Mouse (Mus musculus) left cerebral cortex, adult 8-10 months (tissue): Measurements from ENCODE around the gene Mrtfb. TPM values are rescaled to one million over a fixed set of nuclear protein-coding genes. Genes with fewer than 3 reads are reported as not detected.

Experiments
- DNase-seq, 2 experiments: peaks; one replicate each; pipeline ENCODE4 v3.0.0; 2022; ENCODE audit warnings: low spot score in 2 of 2
- total RNA-seq, 4 experiments: library from RNA; stranded (reverse); gene quantifications; 2 replicates each; pipeline ENCODE4 v1.2.4; 2022

The Mrtfb gene
- total RNA-seq: 100 to 1,000 TPM; 168 to 192 (median 172) TPM

DNA sequence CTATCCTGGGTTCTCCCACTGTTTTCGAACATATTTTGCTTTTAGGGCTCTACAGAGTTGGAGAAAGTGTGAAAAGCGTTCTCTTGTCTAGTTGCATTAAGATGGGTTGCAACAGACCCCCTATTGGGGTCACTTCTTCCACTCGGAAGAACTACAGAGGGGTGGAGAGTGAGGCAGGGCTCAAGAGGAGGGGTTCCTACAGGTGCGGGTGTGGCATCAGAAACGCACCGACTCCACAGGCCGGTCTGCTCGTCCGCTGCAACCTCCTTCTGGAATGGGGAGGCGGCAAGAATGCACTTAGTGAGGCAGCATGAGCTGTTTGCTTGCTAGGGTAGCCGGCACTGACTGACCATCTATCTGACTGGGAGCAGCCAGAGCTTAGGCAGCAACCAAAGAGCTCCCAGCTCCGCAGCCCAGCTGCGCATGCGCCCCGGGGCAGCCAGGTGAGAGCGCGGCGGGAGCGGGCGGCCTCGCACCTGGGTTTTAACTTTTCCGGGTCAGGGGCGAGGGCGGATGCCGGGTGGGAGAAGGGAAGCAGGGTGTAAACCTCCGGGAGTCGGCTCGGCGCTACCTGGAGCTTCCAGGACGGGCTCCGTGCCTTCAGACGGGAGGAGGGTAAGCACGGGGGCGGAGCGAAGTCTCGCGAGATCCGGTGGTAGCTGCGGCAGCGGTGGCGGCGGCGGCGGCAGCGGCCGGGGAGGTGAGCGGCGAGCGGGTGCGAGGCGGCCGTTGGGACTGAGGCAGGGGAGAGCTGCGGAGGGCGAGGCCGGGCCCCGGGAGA, at the start of gene Mrtfb:
TSS of gene Mrtfb (plus strand) at position 627 of the 781 bp plus-strand sequence.
- peak; percentile 78 to 87 for DNase-seq

DNA sequence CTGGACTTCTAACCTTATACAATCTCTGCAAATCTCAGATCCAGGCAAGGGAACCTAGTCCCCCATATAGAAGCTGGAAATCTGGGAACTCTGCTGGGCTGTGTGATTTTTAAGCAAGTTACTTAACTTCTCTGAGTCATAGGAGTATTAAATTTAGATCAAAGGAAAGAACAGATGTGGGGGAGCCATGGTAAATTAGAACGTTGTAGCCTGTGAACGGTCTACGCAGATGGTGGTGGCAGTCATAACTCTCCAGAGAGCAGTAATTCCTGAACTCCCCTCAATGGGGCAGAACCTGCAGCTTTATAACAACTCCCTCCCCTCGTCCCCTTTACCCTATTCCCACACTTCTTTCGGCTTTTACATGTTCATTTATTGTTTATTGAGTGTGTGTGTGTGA, 48.6 kb upstream of the Mrtfb start:
- peak in 1 of 2 experiments; percentile 69 for DNase-seq

DNA sequence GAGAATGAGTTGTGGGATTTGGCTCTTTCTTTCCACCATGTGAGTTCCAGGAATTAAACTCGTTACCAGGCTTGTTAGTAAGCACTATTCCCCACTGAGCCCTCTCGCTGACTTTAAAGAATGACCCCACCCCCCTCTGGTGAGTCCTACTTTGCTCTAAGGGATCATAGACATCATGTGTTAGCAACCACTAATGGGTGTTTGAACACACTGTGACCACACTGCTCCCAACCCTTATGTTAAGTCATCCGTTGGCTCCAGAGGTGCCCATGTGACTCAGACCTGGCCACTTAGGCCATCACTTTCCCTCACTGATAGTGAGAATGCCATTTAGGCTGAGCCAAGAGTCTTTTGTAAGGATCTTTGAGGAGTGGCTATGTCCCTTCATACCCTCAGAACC, 48.2 kb upstream of the Mrtfb start:
- DNase-seq: no peak

DNA sequence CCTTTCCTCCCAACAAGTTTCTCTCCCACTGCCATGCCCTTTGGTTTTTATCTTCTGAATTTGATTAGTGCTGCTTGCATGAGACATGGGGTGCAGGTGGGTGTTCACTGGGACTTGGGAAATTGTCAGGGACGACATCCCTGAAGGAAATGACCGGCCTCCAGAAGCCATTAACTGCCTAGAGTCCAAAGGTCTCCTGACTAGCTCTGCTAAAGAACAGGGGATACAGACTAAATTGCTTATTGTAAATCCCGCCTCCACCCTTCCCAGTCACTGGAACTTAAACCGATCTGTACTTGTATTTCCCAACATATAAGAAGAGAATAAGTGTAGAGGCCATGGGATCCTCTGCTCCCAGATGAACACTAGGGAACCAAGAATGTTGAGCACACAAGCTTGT, 43.5 kb upstream of the Mrtfb start:
- no peak for DNase-seq

DNA sequence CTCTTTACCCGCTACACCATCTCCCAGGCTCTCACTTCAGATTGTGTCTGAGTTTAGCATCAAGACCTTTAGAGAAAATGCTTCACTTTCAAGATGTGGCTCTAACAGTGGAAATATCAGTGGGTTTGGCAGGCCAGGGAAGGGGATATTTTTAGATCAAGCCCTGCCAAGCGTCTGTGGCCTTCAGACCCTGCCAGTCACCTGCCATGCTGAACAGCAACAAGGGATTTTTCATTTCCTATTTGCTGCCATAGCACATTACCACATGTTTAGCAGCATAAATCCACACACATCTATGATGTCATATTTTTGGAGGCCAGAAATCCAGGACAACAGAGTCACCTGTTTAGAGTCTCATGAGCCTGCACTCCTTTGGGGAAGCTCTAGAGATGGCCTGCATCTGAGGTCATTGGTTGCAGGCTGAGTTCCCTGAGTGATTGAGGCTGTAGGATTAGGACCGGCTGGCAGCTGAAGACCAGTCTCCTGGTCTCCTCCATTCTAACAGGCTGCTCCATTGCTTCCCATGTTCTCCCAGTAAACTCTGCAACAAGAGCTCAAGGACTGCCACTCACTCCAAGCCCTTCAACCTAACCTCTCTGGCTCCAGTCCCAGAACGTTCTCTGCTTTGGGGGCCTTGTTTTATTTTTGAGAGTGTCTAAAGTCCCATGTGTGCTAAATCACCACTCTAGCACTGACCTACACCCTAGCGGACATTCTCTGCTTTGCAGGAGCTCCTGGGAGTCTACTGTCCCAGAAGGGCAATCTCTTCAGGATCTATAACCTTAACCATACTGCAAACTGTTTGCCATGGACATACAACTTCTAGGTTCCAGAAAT, 39.9 kb upstream of the Mrtfb start:
- DNase-seq: no peak

DNA sequence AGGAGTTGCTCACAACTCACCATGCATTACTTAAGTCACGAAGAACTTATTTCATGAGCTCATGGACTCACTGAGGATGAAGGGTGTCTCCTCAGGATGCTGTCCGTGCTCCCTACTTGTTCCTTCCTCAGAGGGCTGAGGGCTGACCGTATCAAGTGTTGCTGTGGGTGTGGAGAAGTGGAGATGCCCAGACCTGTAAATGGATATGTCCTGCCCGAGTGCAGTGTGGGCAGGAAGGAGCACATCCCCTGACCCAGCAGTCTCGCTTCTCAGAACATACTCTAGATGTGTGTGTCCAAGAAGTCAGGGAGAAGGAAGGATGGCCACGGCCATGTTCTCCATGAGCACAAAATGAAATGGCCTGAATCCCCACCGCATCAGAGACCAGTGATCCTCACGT, 38.3 kb upstream of the Mrtfb start:
- DNase-seq: no peak

DNA sequence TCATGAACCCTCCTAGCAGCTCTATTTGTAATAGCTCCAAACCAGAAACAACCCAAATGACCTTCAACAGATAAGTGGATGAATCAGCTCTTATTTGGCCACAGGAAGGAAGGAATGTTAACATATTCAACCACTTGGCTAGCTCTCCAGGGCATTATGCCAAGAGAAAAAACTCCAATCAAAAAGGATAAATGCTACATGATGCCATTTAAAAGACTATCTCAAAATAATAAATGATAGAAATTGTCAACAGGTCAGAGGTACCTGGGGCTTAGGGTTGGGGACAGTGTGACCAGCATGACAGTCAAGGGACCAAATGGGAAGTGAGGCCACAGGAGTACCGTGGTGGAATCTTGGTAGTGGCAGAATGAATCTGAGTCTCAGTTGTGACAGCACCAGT, 34.8 kb upstream of the Mrtfb start:
- no peak for DNase-seq

DNA sequence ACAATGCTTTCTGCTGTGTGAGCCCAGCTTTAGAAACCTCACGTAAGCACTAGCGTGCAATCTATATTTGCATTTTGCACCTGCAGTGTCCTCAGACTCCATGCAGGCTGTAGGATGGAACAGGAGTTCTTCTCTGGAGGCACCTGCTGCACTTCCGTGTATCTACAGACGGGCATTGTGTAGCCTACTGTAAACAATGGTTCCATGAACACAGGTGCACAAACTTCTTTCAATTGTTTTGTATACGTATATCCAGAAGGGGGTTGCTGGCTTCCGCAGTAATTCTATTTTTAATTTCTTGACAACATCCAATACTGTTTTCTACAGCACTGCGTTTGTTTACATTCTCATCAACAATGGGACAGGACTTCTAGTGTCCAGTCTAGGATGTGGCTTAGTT, 24.2 kb upstream of the Mrtfb start:
- DNase-seq: no peak

DNA sequence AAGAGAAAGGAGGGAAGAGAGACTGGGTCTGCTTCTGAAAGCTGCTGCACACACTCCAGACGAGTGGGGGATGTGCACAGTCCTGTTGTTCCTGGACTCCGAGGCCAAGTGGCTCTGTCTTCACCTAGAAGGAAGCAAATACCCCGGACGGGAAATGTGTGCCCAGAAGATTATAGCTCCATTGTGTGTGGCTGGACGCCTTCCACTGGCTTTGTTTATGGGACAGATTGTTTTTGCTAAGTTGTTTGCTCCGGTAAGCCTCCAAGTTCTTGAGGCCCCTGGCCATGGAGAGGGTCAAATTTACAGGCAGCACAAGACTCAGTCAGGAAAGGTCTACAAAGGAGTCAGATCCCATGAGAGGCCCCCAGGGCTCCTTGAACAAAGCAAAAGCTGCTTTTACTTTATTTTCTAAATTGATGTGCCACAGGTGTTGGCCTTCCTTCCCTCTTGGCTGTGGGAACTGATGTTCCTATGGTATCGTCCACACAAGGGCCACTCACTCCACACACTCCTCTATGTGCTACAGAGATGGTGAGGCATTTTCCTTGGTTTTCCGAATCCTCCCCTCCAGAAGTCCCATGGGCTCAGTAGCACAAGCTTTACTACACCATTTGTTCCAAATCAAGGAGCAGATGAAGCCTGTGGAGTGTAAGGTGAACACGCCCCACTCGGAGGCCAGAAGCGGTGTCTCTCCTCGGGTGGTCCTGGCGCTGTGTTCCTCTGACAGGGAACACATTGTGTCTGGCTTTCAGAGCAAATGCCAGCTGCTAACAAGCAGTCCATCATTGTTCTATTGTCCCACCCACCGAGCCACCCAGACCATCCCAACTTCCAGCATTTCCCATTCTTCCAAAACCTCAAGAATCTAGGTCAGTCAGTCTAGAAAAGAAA, 23.1 kb upstream of the Mrtfb start:
- no peak for DNase-seq

DNA sequence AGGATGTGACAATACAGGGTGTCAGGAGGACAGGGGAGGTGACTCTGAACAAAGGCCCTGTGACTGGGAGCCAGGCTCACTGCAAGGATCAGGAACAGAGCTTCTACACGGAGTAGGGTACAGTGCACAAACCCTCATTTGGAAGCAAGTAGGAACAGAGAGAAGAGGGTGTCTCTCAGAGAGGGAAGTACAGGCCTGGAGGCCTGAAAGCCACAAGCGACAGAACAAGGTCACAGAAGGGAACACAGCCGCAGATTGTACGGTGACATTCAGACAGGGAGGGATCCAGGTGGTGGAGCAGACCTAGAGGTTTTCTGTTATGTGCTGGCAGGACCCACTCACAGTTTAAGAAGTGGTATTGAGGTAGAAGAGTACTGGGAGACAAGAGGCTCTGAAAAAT, 17.2 kb upstream of the Mrtfb start:
- DNase-seq: no peak

DNA sequence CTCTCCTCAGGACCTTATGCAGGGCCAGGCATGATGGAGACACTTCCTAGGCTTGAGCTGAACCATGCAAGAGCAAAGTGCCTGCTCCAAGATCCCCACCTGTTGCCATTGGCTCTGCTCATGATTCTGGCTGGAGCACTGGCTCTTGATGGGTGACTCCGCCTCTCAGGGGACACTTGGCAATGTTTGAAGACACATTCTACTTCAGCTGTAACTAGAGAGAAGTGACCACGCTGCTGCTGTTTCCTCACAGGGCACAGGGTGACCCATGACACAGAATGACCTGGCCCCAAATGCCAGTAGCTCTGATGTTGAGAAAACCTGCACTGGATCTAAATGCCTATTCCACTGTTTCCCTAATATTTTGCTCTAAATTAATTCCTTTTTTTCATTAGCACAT, 16.7 kb upstream of the Mrtfb start:
- no peak for DNase-seq

DNA sequence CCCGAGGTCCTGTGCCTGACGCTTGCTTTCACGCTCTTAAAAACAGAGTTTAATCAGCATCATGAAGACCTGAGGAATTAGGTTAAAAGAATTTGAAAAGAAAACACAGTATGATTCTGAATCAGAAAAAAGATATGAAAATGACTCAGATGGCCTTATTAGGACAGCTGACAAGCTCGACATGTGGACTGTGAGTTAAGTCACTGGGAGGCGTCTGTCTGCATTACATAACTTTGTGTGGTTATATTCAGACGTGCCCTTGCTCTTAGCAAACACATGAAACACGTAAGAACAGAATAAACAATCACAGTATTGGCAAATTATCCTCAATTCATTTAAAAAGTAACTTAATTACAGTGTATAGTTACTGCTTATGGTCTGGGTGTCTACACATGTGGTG, 16.0 kb upstream of the Mrtfb start:
- DNase-seq: no peak

DNA sequence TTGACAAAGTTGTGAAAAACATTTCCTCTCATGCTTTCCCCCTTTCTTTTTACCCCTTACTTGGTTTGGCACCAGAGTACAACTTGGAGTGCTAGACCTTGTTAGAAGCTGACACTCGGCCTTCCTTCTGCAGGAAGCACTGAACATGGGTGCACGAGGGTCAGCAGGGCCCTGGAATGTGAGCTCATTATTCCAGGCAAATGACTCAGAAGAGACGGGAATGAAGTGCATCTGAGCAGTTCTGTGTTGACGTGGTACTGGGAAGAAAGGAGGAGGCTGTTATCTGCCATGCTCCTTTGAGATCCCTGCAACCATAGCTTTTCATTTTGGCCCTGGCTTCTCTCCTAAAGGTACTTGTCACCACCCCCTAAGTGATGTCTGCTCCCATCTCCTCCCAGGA, 10.6 kb upstream of the Mrtfb start:
- no peak for DNase-seq

DNA sequence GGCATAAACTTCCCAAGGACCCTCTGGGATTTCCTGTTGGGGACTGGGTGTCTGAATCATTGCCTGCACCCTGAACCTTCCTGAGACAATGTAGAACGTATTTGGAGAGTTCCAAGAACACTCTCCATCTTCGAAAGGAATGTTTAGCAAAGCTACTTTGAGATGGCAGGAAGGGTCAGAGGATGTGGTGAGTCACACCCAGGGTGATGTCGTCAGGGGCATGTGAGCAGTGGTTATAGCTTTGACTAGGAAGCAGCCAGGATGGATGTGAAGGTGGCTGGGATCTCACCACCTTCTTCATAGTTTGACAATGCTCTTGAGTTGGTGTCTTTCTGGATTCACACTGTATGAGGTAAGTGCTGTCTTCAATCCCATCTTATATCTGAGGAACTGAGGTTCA, 9.4 kb upstream of the Mrtfb start:
- no peak for DNase-seq

DNA sequence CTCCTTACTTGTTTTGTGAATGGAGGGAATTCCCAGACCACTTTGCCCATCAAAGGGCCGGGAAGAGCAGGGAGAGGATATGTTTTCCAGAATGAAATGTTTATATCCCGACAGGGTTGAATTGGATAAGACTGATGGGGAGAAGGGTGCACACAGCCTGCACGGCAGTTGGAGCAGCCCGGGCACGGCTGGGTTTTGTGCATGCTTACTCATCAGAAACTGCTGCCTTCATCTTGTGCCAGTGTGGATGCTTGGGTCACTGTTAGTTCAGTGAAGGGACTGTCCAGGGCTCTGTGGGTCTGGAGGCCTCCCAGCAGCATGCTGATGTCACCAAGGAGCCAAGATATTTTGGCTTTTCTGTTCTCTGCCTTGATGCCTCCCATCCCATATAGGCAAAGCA, 6.2 kb upstream of the Mrtfb start:
- no peak for DNase-seq

DNA sequence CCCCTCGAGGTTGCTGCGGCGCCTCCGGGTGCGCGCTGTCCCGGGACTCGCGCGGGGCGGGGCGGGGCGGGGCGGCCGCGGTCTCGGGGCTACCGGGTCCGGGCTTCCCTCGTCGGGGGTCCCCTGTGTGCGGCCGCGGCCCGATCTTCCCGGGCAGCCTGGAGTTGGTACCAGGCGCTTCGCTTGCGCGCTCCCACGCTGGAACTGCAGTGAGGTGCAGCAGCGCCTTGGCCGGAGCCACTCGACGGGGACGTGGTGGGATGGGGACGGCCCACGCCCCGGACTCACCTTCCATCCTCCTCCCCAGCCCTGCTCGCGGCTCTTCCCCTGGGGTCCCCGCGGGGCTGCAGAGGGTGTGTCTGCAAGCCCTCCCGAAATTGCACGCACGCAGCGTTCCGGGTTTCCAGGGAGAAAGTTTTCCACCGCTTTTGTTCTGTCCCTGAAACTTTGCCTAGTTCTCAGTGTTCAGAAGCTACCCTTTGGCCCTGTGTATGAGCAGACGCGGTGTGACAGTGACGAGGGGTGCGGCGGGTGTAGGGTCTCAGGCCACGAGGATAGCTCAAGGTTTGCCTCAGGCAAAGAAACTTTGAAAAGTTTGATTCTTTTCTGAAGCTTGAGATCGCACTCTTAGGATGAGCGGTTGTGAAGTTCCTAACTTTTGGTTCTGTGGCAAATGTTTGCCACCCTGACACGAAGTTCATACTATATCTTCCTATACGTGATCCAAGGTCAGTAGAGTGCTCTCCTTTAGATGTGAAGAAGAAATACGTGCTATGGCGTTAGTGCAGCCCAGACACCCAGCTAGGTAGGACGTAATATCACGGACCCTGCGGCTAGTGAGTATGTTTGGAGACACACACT, 616 bp downstream of the Mrtfb start:
- peak in 1 of 2 experiments; percentile 28 for DNase-seq

DNA sequence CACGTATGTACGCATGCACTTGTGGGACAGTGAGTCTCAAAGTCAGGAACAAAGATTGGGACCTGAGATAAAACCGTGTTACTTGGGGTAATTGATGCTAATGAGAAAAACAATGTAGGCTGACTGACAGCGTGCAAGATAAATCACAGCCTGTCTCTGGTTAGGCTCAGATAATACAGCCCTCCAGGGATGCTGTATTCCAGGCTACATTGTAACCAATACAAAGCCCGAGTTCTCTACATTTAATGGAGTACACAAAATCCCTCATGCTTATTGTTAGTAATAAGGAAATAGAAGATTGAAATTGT, 1.2 kb downstream of the Mrtfb start:
- DNase-seq: no peak

DNA sequence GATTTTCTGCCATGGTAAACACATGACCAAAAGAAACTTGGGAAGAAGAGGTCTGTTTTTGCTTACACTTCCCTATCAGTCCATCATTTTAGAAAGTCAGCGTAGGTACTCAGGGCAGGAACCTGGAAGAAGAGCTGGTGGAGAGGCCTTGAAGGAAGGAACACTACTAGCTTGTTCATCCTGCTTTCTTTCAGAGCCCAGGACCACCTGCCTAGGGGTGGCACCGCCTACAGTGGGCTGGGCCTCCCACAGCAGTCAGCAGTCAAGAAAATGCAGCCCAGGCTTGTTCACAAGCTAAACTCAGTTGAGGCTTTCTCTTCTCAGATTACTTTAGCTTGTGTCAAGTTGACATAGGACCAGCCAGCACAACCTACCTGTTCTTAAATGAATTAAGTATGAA, 2.7 kb downstream of the Mrtfb start:
- no peak for DNase-seq

DNA sequence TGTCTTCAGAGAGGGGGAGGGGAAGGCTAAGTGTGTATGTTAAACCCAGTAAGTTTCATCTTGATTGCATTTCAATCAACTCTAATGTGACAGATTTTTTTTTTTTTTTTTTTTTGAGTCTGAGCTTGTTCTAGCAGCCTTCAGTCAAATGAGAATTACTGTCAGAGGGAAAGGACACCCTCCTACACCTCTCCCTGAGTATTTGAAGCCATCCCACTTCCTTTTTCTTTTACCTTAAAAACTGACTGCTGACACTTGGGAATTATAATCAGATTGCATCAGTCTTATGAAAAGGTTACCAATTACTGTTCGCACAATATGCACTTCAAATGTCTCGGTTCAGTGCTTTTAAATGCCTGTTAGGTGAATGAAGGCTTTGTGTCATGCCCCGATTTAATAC, 10.0 kb downstream of the Mrtfb start:
- DNase-seq: no peak

DNA sequence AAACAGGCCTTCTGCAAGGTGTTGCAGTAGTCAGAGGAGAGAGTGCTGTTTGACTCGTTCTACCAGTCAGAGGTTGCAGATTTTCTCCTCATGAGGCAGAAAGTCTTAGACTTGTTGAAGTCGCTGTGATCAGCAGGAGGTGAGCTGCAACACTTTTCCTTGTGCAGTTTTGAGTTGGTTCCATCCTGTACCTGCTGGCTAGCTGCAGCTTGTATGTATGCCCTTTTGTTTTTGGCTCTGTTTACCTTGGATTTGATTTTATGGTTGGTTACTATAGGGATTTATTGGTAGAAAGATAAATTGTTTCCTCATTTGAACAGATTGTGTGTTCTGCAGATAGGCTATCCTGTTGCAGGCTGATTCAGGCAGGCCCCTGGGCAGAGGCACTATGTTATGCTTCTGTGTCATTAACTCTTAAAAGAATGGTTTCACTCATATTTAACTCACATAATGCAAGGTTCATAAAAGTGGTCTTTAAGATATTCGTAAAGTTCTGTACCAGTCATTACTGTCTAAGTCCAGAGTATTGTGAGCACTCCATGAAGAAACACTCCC, 11.1 kb downstream of the Mrtfb start:
- DNase-seq: no peak

DNA sequence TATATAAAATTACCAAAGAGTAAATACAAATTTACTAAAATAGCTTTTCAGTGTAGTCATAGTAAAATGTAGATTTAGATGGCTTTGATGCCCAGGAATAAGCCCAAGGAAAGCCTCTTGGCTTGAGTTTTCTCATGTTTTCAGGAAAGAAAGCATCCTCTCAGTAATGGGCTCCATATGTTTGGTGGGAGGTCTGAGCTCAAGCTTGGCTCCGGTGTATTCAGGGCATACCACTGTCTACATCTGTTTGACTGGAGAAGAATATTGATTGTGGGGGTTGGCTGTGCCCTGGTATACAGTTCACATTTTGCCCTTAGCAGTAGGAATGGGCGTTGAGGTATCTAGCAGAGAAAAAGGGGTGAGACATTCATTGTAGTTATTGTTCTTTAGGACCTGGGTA, 13.1 kb downstream of the Mrtfb start:
- DNase-seq: no peak
